8 mouse cellular contexts compared by ENCODE assay signal in genomic region chr1:191977187-191977586, GRCm38 (mm10). TPM values are rescaled to one million over a fixed set of nuclear protein-coding genes. Genes with fewer than 3 reads are reported as not detected.
DNase-seq lines count a peak whose midpoint lies in the region; ATAC-seq and TF ChIP-seq lines count a peak whose summit lies in the region.

Gene Rd3 (plus strand): TSS chr1:191977370.

- no peak for ATAC-seq in cerebellum, adult (ENCODE audit: insufficient number of reproducible peaks, low FRiP score, low TSS enrichment)

- TF ChIP-seq CTCF in testis, adult 2 months (IDR thresholded peaks at IDR 0.05; ENCODE audit: control insufficient read depth, insufficient read depth, insufficient replicate concordance, low read depth, low read length), result no peak

- peak within 1 kb of the TSS; percentile 80 for H3K4me3 ChIP-seq in testis, adult 2 months (ENCODE audit: control insufficient read depth, low read depth, low read length)

- peak; percentile 55 to 83 for DNase-seq in cerebellum, postnatal 14 days
- no peak for DNase-seq in testis, postnatal 14 days (ENCODE audit: low spot score)
- DNase-seq in kidney, postnatal 4 days, result peak; percentile 80 to 85
- DNase-seq in ovary, postnatal 14 days (ENCODE audit: low spot score), result peak; percentile 34
- DNase-seq in layer of hippocampus, adult 11-12 months (ENCODE audit: low spot score), result no peak
- no peak for DNase-seq in cerebellum, adult 11 months

- H3K27me3 ChIP-seq in testis, adult 2 months (ENCODE audit: control insufficient read depth, insufficient read depth, low read length), result no peaks in the 10 kb centered on the region

- H3K4me1 ChIP-seq in testis, adult 2 months (ENCODE audit: control insufficient read depth, insufficient read depth, low read length), result no peaks in the 10 kb centered on the region; the same call in 1 of the 2 replicates

- TF ChIP-seq POLR2A in testis, adult 2 months (IDR thresholded peaks at IDR 0.05; ENCODE audit: control insufficient read depth, low read depth, low read length), result peak; percentile 36; the same call in 1 of the 2 replicates

- H3K36me3 ChIP-seq in testis, adult 2 months (ENCODE audit: control insufficient read depth, insufficient read depth, low read length), result no peaks in the 10 kb centered on the region

- peak within 1 kb of the TSS; percentile 18; the same call in 1 of the 2 replicates for H3K27ac ChIP-seq in testis, adult 2 months (ENCODE audit: control insufficient read depth, insufficient read depth, low read depth, low read length)

RNA-seq across cellular contexts. Expression of gene Rd3, which starts in this region (rescaled TPM):
- 44.9 and 76.7 TPM in 2 replicates for polyA plus RNA-seq in testis, adult 2 months (2012; rRNA removed)

Comparison
In these comparisons a context has a peak if more than half of its experiments do, and no peak if none do; other contexts are left out.
1. DNase-seq: peak in cerebellum, postnatal 14 days (2 of 2), kidney, postnatal 4 days (2 of 2) and ovary, postnatal 14 days (single experiment); none in testis, postnatal 14 days (single experiment), layer of hippocampus, adult 11-12 months (single experiment) and cerebellum, adult 11 months (single experiment).